Mouse (Mus musculus): ENCODE measurements at regions not wholly inside any gene's neighbourhood (a gene's known extent, or its start where the extent isn't known, plus 50 kb on each side); places are given as distances from the start of the nearest gene placed in this dataset.

DNA sequence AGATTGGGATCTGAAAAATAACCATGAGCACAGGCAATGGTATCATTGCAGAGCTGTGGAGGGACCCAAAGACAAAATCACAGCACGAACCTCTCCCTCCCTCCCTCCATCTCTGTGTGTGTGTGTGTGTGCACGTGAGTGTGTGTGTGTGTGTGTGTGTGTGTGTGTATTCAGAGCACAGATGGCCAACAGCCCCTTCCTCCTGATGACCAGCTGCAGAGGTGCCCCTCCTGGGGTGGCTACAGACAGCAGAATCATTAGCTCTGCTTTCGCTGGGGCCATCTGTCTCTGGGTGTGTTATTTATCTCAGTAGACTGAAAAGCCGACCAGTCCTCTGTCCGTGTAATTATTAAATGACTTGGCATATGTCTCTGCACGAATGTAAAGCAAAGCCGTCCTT lies 134.4 kb upstream of the App start:
- Histone ChIP-seq H3K27me3 (ENCODE audit: control insufficient read depth, insufficient read depth, insufficient read length) (no peaks in the 10 kb centered on the region), H3K36me3 (ENCODE audit: control insufficient read depth, insufficient read depth) (no peaks in the 10 kb centered on the region), H3ac (ENCODE audit: control insufficient read depth, insufficient read length, low read depth) (no peak overlapping the region), H3K79me3 (ENCODE audit: low read depth) (no peaks in the 10 kb centered on the region), H3K4me3 (ENCODE audit: insufficient read depth, poor library complexity, severe bottlenecking) (no peak overlapping the region), H3K79me2 (ENCODE audit: control insufficient read depth, insufficient read depth) (no peaks in the 10 kb centered on the region)
- TF ChIP-seq MYOD1 (IDR thresholded peaks at IDR 0.05; ENCODE audit: control insufficient read depth, insufficient read length, low read depth) (no peak), CEBPB (IDR thresholded peaks at IDR 0.05; ENCODE audit: low read depth) (no peak), USF1 (IDR thresholded peaks at IDR 0.05; ENCODE audit: low read depth) (no peak), FOSL1 (IDR thresholded peaks at IDR 0.05; ENCODE audit: insufficient read depth, low read length, poor library complexity, severe bottlenecking) (no peak), CTCF (IDR thresholded peaks at IDR 0.05; ENCODE audit: control insufficient read depth, insufficient read depth, insufficient read length) (no peak), MAX (IDR thresholded peaks at IDR 0.05) (no peak), MYOG (IDR thresholded peaks at IDR 0.05; ENCODE audit: control insufficient read depth, extremely low read depth, insufficient read length) (no peak)

DNA sequence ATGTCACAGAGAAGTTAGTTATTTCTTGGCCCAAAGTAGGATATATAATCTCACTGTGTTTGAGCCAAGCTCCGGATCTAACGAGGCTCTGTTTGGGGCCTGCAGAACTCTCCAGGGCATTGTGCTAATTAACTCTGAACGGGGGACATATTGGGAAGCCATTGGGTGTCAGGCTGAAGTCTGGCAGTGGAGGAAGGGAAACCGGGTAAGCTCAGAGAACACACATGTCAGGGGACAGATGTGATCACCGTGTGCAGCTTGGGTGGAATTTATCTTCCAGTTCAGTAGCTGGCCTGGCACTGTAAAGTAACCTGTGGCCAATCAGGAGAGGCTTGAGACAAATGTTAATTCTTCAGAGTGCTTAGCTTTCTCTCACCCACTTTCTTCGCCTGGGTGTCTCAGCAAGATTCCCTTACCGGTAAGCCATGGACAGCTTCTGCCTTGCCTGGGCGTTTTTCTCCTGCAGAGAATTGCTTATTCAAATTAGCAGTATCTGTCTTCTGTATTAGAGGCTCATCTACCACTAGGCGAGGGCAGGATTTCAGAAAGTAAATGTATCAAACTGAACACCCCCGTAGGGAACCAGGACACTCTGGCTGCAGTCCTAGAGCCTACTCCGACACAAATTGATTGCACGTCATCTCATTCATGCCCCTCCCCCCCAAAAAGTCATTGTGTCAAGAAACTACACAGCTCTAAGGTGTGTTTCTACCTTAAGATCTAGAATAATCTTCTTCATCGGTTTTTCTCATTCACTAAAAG lies 126.7 kb upstream of the App start:
- Histone ChIP-seq H3K27me3 (ENCODE audit: control insufficient read depth, insufficient read depth, insufficient read length) (no peaks in the 10 kb centered on the region), H3ac (ENCODE audit: control insufficient read depth, insufficient read length, low read depth) (no peak overlapping the region), H3K79me3 (ENCODE audit: low read depth) (no peaks in the 10 kb centered on the region), H3K79me2 (ENCODE audit: control insufficient read depth, insufficient read depth) (no peaks in the 10 kb centered on the region), H3K4me3 (ENCODE audit: insufficient read depth, poor library complexity, severe bottlenecking) (no peak overlapping the region), H3K36me3 (ENCODE audit: control insufficient read depth, insufficient read depth) (no peaks in the 10 kb centered on the region)
- TF ChIP-seq FOSL1 (IDR thresholded peaks at IDR 0.05; ENCODE audit: insufficient read depth, low read length, poor library complexity, severe bottlenecking), result no peak
- no peak for TF ChIP-seq CEBPB (IDR thresholded peaks at IDR 0.05; ENCODE audit: low read depth)
- no peak for TF ChIP-seq MYOG (IDR thresholded peaks at IDR 0.05; ENCODE audit: control insufficient read depth, extremely low read depth, insufficient read length)
- no peak for TF ChIP-seq MAX (IDR thresholded peaks at IDR 0.05)
- no peak for TF ChIP-seq MYOD1 (IDR thresholded peaks at IDR 0.05; ENCODE audit: control insufficient read depth, insufficient read length, low read depth)
- no peak for TF ChIP-seq CTCF (IDR thresholded peaks at IDR 0.05; ENCODE audit: control insufficient read depth, insufficient read depth, insufficient read length)
- TF ChIP-seq USF1 (IDR thresholded peaks at IDR 0.05; ENCODE audit: low read depth), result no peak

GRCm38 (mm10) chr16:85298559-85298958 lies 125.0 kb upstream of the App start:
- Histone ChIP-seq H3ac (ENCODE audit: control insufficient read depth, insufficient read length, low read depth) (no peak overlapping the region), H3K36me3 (ENCODE audit: control insufficient read depth, insufficient read depth) (no peaks in the 10 kb centered on the region)
- TF ChIP-seq FOSL1 (IDR thresholded peaks at IDR 0.05; ENCODE audit: insufficient read depth, low read length, poor library complexity, severe bottlenecking) (no peak), MYOD1 (IDR thresholded peaks at IDR 0.05; ENCODE audit: control insufficient read depth, insufficient read length, low read depth) (no peak), MYOG (IDR thresholded peaks at IDR 0.05; ENCODE audit: control insufficient read depth, extremely low read depth, insufficient read length) (no peak), CEBPB (IDR thresholded peaks at IDR 0.05; ENCODE audit: low read depth) (no peak), USF1 (IDR thresholded peaks at IDR 0.05; ENCODE audit: low read depth) (no peak), CTCF (IDR thresholded peaks at IDR 0.05; ENCODE audit: control insufficient read depth, insufficient read depth, insufficient read length) (no peak), MAX (IDR thresholded peaks at IDR 0.05) (no peak)

DNA sequence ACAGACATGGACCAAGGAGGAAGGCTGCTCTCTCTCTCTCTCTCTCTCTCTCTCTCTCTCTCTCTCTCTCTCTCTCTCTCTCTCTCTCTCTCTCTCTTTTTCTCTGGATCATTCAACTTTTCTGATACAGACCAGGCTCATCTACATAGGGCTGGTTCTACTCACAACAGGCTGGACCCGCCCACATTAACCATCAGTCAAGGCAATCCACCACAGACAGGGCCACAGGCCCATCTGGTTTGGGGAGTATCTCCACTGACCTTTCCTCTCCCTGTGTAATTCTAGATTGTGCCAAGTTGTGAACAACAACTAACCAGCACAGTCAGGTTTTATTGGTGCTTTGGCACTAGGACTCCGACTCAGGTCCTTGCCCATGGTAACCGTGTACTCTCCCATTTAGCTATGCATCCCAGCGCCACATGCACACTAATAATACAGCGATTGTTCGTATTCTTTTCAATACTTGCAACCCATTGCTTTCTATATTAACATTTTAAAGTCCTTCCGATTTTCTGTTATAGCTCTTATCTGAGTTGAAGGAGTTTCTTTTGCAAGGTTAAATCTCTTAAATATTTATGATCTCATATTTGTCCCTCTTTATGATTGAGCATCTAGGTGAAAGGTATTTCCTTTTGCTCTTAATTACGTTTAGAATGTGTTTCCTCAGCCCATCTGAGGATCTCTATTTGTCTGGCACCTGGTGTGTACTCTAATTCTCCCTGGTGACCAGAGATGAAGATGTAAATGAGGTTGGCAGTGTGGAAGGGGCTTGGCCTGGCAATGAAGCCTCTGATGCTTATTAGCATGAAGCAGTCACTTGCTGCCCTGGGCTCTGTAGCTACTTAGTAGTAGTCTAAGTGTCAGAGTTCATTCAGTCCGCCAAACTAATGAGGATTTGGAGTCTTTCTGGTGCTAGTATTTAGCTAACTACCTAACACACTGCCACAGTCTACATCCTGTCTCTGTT lies 117.7 kb upstream of the App start:
- H3K27me3 ChIP-seq (ENCODE audit: control insufficient read depth, insufficient read depth, insufficient read length), result no peaks in the 10 kb centered on the region
- H3K4me3 ChIP-seq (ENCODE audit: insufficient read depth, poor library complexity, severe bottlenecking), result no peak overlapping the region
- no peak for TF ChIP-seq MYOG (IDR thresholded peaks at IDR 0.05; ENCODE audit: control insufficient read depth, extremely low read depth, insufficient read length)
- no peak for TF ChIP-seq CTCF (IDR thresholded peaks at IDR 0.05; ENCODE audit: control insufficient read depth, insufficient read depth, insufficient read length)
- no peak for TF ChIP-seq FOSL1 (IDR thresholded peaks at IDR 0.05; ENCODE audit: insufficient read depth, low read length, poor library complexity, severe bottlenecking)
- no peaks in the 10 kb centered on the region for H3K79me3 ChIP-seq (ENCODE audit: low read depth)
- no peaks in the 10 kb centered on the region for H3K79me2 ChIP-seq (ENCODE audit: control insufficient read depth, insufficient read depth)
- no peaks in the 10 kb centered on the region for H3K36me3 ChIP-seq (ENCODE audit: control insufficient read depth, insufficient read depth)
- no peak overlapping the region for H3ac ChIP-seq (ENCODE audit: control insufficient read depth, insufficient read length, low read depth)

More at GRCm38 (mm10) chr16:85298559-85298958, 125.0 kb upstream of the App start:
- H3K79me2 ChIP-seq (ENCODE audit: control insufficient read depth, insufficient read depth), result no peaks in the 10 kb centered on the region
- H3K27me3 ChIP-seq (ENCODE audit: control insufficient read depth, insufficient read depth, insufficient read length), result no peaks in the 10 kb centered on the region
- no peak overlapping the region for H3K4me3 ChIP-seq (ENCODE audit: insufficient read depth, poor library complexity, severe bottlenecking)
- H3K79me3 ChIP-seq (ENCODE audit: low read depth), result no peaks in the 10 kb centered on the region

DNA sequence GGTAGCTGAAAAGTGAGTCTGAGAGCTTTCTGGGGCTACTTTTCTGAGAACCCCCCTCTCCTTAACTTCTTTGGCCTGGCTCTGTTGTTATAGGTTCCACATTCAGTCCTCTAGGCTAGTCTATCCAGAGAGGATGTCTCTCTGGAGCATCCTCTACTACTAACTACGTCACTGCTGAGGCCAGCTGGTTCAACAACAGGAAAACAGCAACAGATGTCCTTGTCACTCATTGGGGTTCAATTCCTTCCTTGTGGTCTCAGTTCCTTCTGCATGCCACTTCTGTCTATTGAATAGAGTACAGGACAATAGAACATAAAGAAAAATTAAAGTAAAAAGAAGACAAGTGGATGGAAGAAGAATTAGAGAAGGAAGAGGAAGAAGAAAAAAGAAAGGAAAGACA lies 104.3 kb upstream of the App start:
- Histone ChIP-seq H3ac (ENCODE audit: control insufficient read depth, insufficient read length, low read depth) (no peak overlapping the region), H3K36me3 (ENCODE audit: control insufficient read depth, insufficient read depth) (no peaks in the 10 kb centered on the region), H3K79me3 (ENCODE audit: low read depth) (no peaks in the 10 kb centered on the region), H3K27me3 (ENCODE audit: control insufficient read depth, insufficient read depth, insufficient read length) (no peaks in the 10 kb centered on the region), H3K4me3 (ENCODE audit: insufficient read depth, poor library complexity, severe bottlenecking) (no peak overlapping the region), H3K79me2 (ENCODE audit: control insufficient read depth, insufficient read depth) (no peaks in the 10 kb centered on the region)
- TF ChIP-seq MYOD1 (IDR thresholded peaks at IDR 0.05; ENCODE audit: control insufficient read depth, insufficient read length, low read depth), result peak; percentile 81
- TF ChIP-seq CEBPB (IDR thresholded peaks at IDR 0.05; ENCODE audit: low read depth), result no peak

All from C2C12 (cell line).